Mouse (Mus musculus) MEL (cell line): ENCODE measurements around the gene Mup6. TPM values are rescaled to one million over a fixed set of nuclear protein-coding genes. Genes with fewer than 3 reads are reported as not detected.

Source experiments
- DNase-seq: peaks from one replicate; pipeline ENCODE4 v3.0.0; 2011; ENCODE audit warnings: low read depth, low spot score
- H3K27ac ChIP-seq: 2 replicates; pipeline ENCODE4 v1.5.1; 2012; ENCODE audit warnings: low read depth, mild to moderate bottlenecking, control low read depth, low read length, moderate library complexity; ENCODE audit not compliant: control insufficient read depth
- H3K27me3 ChIP-seq, 2 experiments: fragments of 150-350 bp in 1 of 2; sonication (generic) in 1 of 2; 2 replicates each; pipeline ENCODE4 v1.6.1; 2012; ENCODE audit warnings: low read length in 2 of 2, mild to moderate bottlenecking in 2 of 2, improper control_type of control experiment in 1 of 2, moderate library complexity in 1 of 2; ENCODE audit not compliant: insufficient read depth in 2 of 2, control insufficient read depth in 1 of 2
- H3K36me3 ChIP-seq, 2 experiments: 2 replicates each; pipeline ENCODE4 v1.6.1; 2012 to 2014; ENCODE audit warnings: low read length in 2 of 2, improper control_type of control experiment in 1 of 2, inconsistent platforms in 1 of 2, mild to moderate bottlenecking in 1 of 2; ENCODE audit not compliant: insufficient read depth in 2 of 2, control insufficient read depth in 1 of 2
- H3K4me1 ChIP-seq, 2 experiments: fragments of 150-350 bp in 1 of 2; sonication (generic) in 1 of 2; 2 replicates each; pipeline ENCODE4 v1.6.1; 2012; ENCODE audit warnings: low read length in 2 of 2, improper control_type of control experiment in 1 of 2, mild to moderate bottlenecking in 1 of 2; ENCODE audit not compliant: insufficient read depth in 2 of 2, control insufficient read depth in 1 of 2
- H3K4me3 ChIP-seq, 2 experiments: fragments of 150-350 bp in 1 of 2; sonication (generic) in 1 of 2; 2 replicates each; pipeline ENCODE4 v1.5.1; 2012; ENCODE audit warnings: low read depth in 2 of 2, low read length in 2 of 2, mild to moderate bottlenecking in 2 of 2, moderate library complexity in 2 of 2, control low read depth in 1 of 2, improper control_type of control experiment in 1 of 2; ENCODE audit not compliant: control insufficient read depth in 1 of 2, insufficient read depth in 1 of 2
- H3K79me2 ChIP-seq: 2 replicates; pipeline ENCODE4 v1.6.1; 2012; ENCODE audit warnings: mild to moderate bottlenecking, low read length, moderate library complexity; ENCODE audit not compliant: control insufficient read depth, poor library complexity, insufficient read depth
- H3K9ac ChIP-seq: 2 replicates; pipeline ENCODE4 v1.6.1; 2012; ENCODE audit warnings: low read depth, mild to moderate bottlenecking, control low read depth, low read length, moderate library complexity; ENCODE audit not compliant: control insufficient read depth, poor library complexity, severe bottlenecking
- H3K9me3 ChIP-seq: fragments of 150-350 bp; sonication (generic); replicated peaks from 2 replicates; pipeline ENCODE4 v1.6.1; 2012; ENCODE audit warnings: mild to moderate bottlenecking, low read length, improper control_type of control experiment, moderate library complexity; ENCODE audit not compliant: insufficient read depth
- CHD1 ChIP-seq: IDR thresholded peaks from 2 replicates; pipeline ENCODE4 v1.6.1; 2012; ENCODE audit warnings: low read depth, mild to moderate bottlenecking, inconsistent platforms, low read length, improper control_type of control experiment
- CHD2 ChIP-seq: IDR thresholded peaks from 2 replicates; pipeline ENCODE4 v1.6.1; 2011; ENCODE audit warnings: low read length, improper control_type of control experiment
- CTCF ChIP-seq, 3 experiments: IDR thresholded peaks in 2 of 3; conservative IDR thresholded peaks in 1 of 3; 2 replicates each; pipeline ENCODE4 v1.5.1; 2011 to 2012; ENCODE audit warnings: low read length in 3 of 3, low read depth in 2 of 3, mild to moderate bottlenecking in 2 of 3, improper control_type of control experiment in 1 of 3, inconsistent platforms in 1 of 3, mixed read lengths in 1 of 3, moderate library complexity in 1 of 3; ENCODE audit not compliant: control insufficient read depth in 1 of 3, insufficient read depth in 1 of 3, poor library complexity in 1 of 3, severe bottlenecking in 1 of 3
- E2F4 ChIP-seq: IDR thresholded peaks from 2 replicates; pipeline ENCODE4 v1.6.1; 2011; ENCODE audit warnings: low read depth, low read length, improper control_type of control experiment, borderline replicate concordance
- ELF1 ChIP-seq: IDR thresholded peaks from 2 replicates; pipeline ENCODE4 v1.6.1; 2014; ENCODE audit warnings: low read depth, mild to moderate bottlenecking, inconsistent platforms, low read length, improper control_type of control experiment, moderate library complexity
- EP300 ChIP-seq, 2 experiments: IDR thresholded peaks; 2 replicates each; pipeline ENCODE4 v1.6.1; 2011; ENCODE audit warnings: improper control_type of control experiment in 2 of 2, low read length in 2 of 2, low read depth in 1 of 2, mild to moderate bottlenecking in 1 of 2
- ETS1 ChIP-seq: IDR thresholded peaks from 2 replicates; pipeline ENCODE4 v1.6.1; 2012; ENCODE audit warnings: low read depth, mild to moderate bottlenecking, inconsistent platforms, low read length, improper control_type of control experiment, moderate library complexity
- HCFC1 ChIP-seq: IDR thresholded peaks from 2 replicates; pipeline ENCODE4 v1.6.1; 2012; ENCODE audit warnings: low read depth, mild to moderate bottlenecking, inconsistent platforms, low read length, improper control_type of control experiment, moderate library complexity
- JUND ChIP-seq: IDR thresholded peaks from 2 replicates; pipeline ENCODE4 v1.6.1; 2011; ENCODE audit warnings: low read depth, mild to moderate bottlenecking, improper control_type of control experiment, low read length
- KAT2A ChIP-seq: conservative IDR thresholded peaks from 2 replicates; pipeline ENCODE4 v1.6.1; 2012; ENCODE audit warnings: low read depth, low read length, improper control_type of control experiment, inconsistent platforms
- MAFK ChIP-seq: IDR thresholded peaks from 2 replicates; pipeline ENCODE4 v1.6.1; 2011; ENCODE audit warnings: low read depth, mild to moderate bottlenecking, low read length, improper control_type of control experiment, borderline replicate concordance
- MAZ ChIP-seq: IDR thresholded peaks from 2 replicates; pipeline ENCODE4 v1.6.1; 2012; ENCODE audit warnings: low read depth, mild to moderate bottlenecking, inconsistent platforms, low read length, improper control_type of control experiment
- MXI1 ChIP-seq: IDR thresholded peaks from 2 replicates; pipeline ENCODE4 v1.6.1; 2011; ENCODE audit warnings: mild to moderate bottlenecking, low read depth, low read length, improper control_type of control experiment
- MYB ChIP-seq: IDR thresholded peaks from 2 replicates; pipeline ENCODE4 v1.6.1; 2011; ENCODE audit warnings: mild to moderate bottlenecking, low read depth, low read length, improper control_type of control experiment
- MYC ChIP-seq: IDR thresholded peaks from 2 replicates; pipeline ENCODE4 v1.6.1; 2011; ENCODE audit warnings: low read depth, mild to moderate bottlenecking, low read length, improper control_type of control experiment, moderate library complexity
- NELFE ChIP-seq: IDR thresholded peaks from 2 replicates; pipeline ENCODE4 v1.6.1; 2011; ENCODE audit warnings: low read depth, low read length, improper control_type of control experiment
- POLR2A ChIP-seq, 2 experiments: IDR thresholded peaks; 2 replicates each; pipeline ENCODE4 v1.6.1; 2011 to 2012; ENCODE audit warnings: low read length in 2 of 2, mild to moderate bottlenecking in 2 of 2, control low read depth in 1 of 2, improper control_type of control experiment in 1 of 2, low read depth in 1 of 2, moderate library complexity in 1 of 2; ENCODE audit not compliant: control insufficient read depth in 1 of 2, insufficient read depth in 1 of 2, poor library complexity in 1 of 2
- POLR2AphosphoS2 ChIP-seq: IDR thresholded peaks from 2 replicates; pipeline ENCODE4 v1.6.1; 2011; ENCODE audit warnings: low read length, improper control_type of control experiment
- POLR2AphosphoS5 ChIP-seq: IDR thresholded peaks from 2 replicates; pipeline ENCODE4 v1.6.1; 2012; ENCODE audit warnings: low read depth, borderline replicate concordance, mild to moderate bottlenecking, inconsistent platforms, low read length, moderate library complexity, mixed read lengths
- RCOR1 ChIP-seq: IDR thresholded peaks from 2 replicates; pipeline ENCODE4 v1.6.1; 2012; ENCODE audit warnings: low read depth, mild to moderate bottlenecking, inconsistent platforms, low read length, improper control_type of control experiment
- TAL1 ChIP-seq: IDR thresholded peaks from 2 replicates; pipeline ENCODE4 v1.6.1; 2012; ENCODE audit warnings: mild to moderate bottlenecking, inconsistent platforms, low read length, moderate library complexity, mixed read lengths
- USF1 ChIP-seq: IDR thresholded peaks from 2 replicates; pipeline ENCODE4 v1.6.1; 2014; ENCODE audit warnings: low read depth, mild to moderate bottlenecking, inconsistent platforms, low read length, improper control_type of control experiment, moderate library complexity
- USF2 ChIP-seq, 2 experiments: IDR thresholded peaks; 2 replicates each; pipeline ENCODE4 v1.6.1; 2011 to 2012; ENCODE audit warnings: improper control_type of control experiment in 2 of 2, low read length in 2 of 2, borderline replicate concordance in 1 of 2, inconsistent platforms in 1 of 2, low read depth in 1 of 2, mild to moderate bottlenecking in 1 of 2; ENCODE audit not compliant: insufficient read depth in 1 of 2
- ZC3H11A ChIP-seq: IDR thresholded peaks from 2 replicates; pipeline ENCODE4 v1.6.1; 2012; ENCODE audit warnings: low read depth, mild to moderate bottlenecking, inconsistent platforms, low read length, improper control_type of control experiment
- polyA plus RNA-seq, 2 experiments: library from polyadenylated mRNA; stranded (reverse) in 1 of 2; unstranded in 1 of 2; fragments of >175 nt in 1 of 2; fragments of >200 nt in 1 of 2; gene quantifications; 2 replicates each; pipeline versions ENCODE4 v1.2.1 to v1.2.4; 2012; ENCODE audit warnings: low replicate concordance in 2 of 2, low read depth in 1 of 2; ENCODE audit not compliant: insufficient read length in 2 of 2, insufficient read depth in 1 of 2, missing spikeins in 1 of 2
- total RNA-seq: library from RNA; depleted of rRNA; stranded (reverse); fragments of 300-350 nt; gene quantifications from 2 replicates; pipeline ENCODE4 v1.2.3, GENCODE M21; 2012

Mup6 gene
- total and polyA plus RNA-seq, 3 experiments = not detected

DNA sequence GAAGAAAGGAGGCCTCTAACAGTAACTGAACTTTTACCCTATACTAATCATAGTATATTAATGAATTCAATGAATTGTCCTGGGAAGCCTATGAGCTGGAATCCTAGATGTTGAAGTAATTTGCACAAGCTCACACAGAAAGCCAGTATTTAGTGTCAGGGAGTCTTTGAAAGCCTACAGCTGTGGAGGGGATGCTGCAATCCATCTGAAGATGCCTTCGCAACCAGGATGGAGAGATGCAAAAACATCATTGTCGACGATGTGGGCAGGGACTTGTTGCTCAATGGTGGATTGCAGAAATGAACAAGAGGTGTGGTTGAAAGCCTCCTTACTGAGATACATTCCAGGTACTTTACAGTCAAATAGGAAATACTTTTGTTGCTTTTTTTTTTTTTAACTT lies 46.1 kb upstream of the Mup6 start:
- Histone ChIP-seq H3K36me3 (no peaks in the 10 kb centered on the region), H3K79me2 (no peaks in the 10 kb centered on the region), H3K9me3 (no peaks in the 10 kb centered on the region), H3K9ac (no peak overlapping the region), H3K27ac (no peak overlapping the region), H3K4me3 (no peak overlapping the region), H3K4me1 (no peaks in the 10 kb centered on the region; a peak in 1 of 4 replicates), H3K27me3 (peaks cover 4% of the 10 kb centered on the region in 2 experiments; a peak in 2 of 4 replicates)
- TF ChIP-seq MXI1 = no peak
- no peak for TF ChIP-seq ETS1
- no peak for TF ChIP-seq MYC
- no peak for TF ChIP-seq USF2 (IDR thresholded peaks at IDR 0.05; ENCODE audit: borderline replicate concordance in 1 of 2, insufficient read depth in 1 of 2, low read depth in 1 of 2, low read length in 2 of 2)
- TF ChIP-seq MYB = no peak
- TF ChIP-seq POLR2A (IDR thresholded peaks at IDR 0.05; ENCODE audit: control insufficient read depth in 1 of 2, insufficient read depth in 1 of 2, low read depth in 1 of 2, low read length in 2 of 2, poor library complexity in 1 of 2) = no peak
- TF ChIP-seq TAL1 = no peak
- no peak for TF ChIP-seq ELF1
- TF ChIP-seq CTCF (IDR thresholded peaks at IDR 0.05 in 2 of 3, conservative IDR thresholded peaks at IDR 0.05 in 1 of 3; ENCODE audit: control insufficient read depth in 1 of 3, insufficient read depth in 1 of 3, low read depth in 2 of 3, low read length in 3 of 3, poor library complexity in 1 of 3, severe bottlenecking in 1 of 3) = no peak
- no peak for TF ChIP-seq POLR2AphosphoS2
- TF ChIP-seq EP300 (IDR thresholded peaks at IDR 0.05; ENCODE audit: low read depth in 1 of 2, low read length in 2 of 2) = no peak
- no peak for TF ChIP-seq CHD1
- TF ChIP-seq E2F4 = no peak
- no peak for TF ChIP-seq RCOR1
- no peak for TF ChIP-seq POLR2AphosphoS5
- DNase-seq = no peak

DNA sequence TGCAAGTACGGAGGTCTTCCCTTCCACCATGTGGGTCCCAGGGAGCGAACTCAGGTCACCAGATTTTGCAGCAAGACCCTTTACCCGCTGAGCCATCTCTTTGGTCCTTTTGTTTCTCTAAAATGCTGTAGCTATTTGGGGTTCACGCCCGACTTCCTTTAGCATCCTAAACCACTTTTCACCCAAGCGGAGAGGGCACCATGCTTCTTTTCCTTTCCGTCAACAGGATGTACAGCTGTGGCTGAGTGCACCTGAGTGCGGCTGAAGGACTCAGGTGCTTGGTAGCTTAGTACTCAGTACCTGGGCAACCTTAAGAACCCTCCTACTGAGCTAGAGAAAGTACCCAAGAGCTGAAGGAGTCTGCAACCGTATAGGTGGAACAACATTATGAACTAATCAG lies 39.0 kb upstream of the Mup6 start:
- no peak for TF ChIP-seq MYB
- no peak for TF ChIP-seq MAZ
- TF ChIP-seq EP300 (IDR thresholded peaks at IDR 0.05; ENCODE audit: low read depth in 1 of 2, low read length in 2 of 2) = no peak
- no peak for TF ChIP-seq CHD2
- no peak for TF ChIP-seq USF1
- TF ChIP-seq NELFE = no peak
- no peak for TF ChIP-seq HCFC1
- TF ChIP-seq ETS1 = no peak
- TF ChIP-seq MAFK = no peak
- no peak for TF ChIP-seq JUND
- TF ChIP-seq KAT2A = no peak
- no peak for TF ChIP-seq E2F4
- no peak for TF ChIP-seq ZC3H11A
- Histone ChIP-seq H3K4me3 (no peak overlapping the region), H3K4me1 (no peaks in the 10 kb centered on the region; a peak in 1 of 4 replicates), H3K27me3 (peaks cover 4 to 10% of the 10 kb centered on the region in 2 experiments; a peak in 3 of 4 replicates), H3K27ac (no peak overlapping the region), H3K9ac (no peak overlapping the region), H3K36me3 (no peaks in the 10 kb centered on the region), H3K9me3 (no peaks in the 10 kb centered on the region), H3K79me2 (no peaks in the 10 kb centered on the region)
- DNase-seq = no peak
